Mouse (Mus musculus) kidney, adult 9 months (tissue): ENCODE results near the gene Hoxa1.

Experiments used
- DNase-seq: peaks from one replicate; pipeline ENCODE4 v3.0.0; 2022

The Hoxa1 gene

DNA sequence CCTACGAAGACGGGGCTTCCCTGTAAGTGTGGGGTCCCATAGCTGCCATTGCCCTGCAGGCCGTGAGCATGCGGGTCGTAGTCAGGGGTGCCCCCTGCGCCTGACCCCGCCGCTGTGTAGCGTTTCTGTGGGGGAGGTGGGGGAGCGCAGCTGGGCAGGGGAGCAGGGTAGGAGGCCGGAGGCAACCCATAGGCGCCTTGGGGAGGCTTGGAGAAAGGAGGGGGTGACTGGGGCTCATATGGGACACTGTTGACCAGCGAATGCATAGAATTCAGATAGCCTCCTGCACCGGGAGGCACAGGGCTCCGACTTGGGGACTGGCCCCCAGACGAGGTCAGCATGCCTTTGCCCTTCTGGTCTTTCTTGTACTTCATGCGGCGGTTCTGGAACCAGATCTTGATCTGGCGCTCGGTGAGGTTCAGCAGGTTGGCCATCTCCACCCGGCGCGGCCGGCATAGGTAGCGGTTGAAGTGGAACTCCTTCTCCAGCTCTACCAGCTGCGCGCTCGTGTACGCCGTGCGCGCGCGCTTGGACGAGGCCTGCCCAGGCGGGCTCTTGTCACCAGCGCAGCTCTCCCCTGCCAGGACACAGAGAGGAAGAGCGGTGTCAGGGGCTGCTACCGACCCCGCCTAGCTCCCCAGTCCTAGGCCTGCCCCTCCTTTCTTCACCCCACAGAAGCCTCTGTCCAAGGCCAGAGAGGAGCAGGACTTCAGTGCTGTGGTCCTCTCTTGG lies 12.2 kb upstream of the Hoxa1 start:
- peak; percentile 38 for DNase-seq

DNA sequence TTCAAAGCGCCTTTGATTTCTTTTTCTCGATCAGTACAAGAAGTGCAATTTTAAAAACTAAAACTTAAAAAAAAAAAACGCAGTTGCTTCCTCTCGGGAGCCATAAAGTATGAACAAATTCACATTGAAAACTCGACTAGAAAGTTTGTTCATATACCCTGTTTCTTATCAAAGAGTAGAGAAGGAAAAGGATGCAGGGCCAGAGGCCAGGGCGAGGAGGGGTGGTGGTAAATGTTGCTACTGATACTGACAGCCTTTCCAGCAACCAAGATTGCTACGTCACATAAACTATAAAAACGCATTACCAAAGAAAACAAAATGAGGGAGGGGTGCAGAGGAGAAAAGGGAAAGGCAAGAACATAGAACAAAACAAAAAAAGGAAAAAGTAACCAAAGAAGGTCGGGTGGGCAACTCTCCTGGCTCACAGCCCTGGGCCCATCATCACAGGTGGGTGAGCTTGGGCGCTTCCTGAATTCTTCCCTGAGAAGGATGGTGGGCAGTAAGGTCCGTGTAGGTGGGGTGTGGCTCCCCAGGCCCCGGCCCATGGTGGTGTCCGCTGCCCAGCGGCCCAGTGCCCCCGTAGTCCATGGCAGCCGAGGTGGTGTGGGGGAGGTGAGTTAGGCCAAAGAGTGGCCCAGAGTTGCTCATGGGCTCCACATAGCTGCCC lies 11.5 kb upstream of the Hoxa1 start:
- DNase-seq = no peak

DNA sequence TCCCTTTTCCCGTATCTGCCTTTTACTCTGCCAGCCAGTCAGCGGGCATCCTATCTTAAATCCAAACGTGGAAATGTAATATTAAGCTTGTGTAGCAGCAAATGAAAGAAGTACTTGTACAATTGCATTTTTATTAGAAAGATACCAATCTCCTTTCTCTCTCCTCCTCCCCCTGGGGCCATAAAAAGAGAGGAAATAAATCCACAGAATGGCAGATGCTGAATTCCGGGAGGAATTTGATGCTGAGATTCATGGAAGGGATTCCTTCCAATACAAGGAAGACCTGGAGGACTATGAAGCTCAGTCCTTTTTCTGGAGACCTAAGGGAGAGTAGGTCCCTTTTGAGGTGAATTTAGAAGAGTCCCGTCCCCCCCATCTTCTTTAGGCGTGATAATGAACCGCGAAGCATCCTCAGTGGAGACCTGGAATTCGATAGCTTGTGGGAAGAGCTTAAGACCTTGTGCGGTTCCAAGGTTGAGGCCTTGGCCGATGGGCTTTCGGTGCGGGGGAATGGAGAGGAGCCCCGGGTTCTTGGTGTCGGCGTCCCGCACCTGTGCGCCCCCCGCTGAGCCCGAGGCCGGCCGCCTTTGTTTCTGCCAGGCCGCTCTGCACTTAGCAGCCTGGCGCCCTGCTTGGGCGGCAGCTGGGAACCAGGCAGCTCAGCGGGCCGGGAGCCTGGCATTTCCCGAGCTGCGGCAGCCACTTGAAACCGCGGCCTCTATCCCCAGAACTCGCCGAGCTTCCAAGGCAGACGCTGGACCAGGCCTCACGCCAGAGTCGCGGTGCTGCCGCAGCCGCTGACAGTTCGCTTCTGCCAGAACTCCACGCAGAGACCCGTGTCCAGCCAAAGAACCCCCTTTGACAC lies 10.3 kb upstream of the Hoxa1 start:
- no peak for DNase-seq

DNA sequence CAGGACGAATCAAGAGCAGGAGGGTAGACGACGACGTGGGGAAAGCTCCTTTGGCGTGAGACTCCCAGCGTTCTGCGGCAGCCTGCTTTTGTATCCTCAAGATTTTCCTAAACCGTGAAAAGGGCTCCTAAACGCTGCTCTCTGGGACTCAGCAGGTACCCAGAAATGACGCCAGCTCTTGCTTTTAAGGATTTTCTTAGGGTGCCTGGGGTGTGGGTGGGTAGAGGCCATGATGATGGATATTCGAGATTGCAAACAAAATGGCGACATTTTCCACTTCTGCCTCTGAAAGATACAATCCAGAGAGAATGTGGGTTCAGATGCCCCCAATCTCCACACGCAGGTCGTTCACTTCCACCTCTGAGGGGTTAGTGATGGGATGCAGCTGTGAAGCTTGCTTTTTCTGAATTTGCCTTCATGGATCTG lies 9.6 kb upstream of the Hoxa1 start:
- no peak for DNase-seq

DNA sequence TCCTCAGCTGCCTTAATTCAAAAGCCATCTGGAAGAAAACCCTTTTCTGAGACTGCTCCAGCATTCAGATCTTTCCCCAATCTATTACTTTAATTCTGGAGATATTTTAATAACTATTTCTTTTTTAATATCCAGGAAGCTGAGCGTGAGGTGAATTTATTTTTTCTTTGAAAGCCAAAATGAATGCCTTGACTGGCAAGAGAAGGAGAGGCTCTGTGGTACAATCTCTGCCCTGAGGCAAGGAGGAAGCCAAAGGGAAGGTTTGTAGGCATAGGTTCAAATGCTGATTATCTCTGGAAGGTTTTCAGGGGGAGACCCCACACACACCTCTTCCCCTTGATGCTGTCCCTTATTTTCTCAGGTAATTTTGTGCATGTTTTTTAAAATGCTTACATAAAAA lies 9.1 kb upstream of the Hoxa1 start:
- no peak for DNase-seq

DNA sequence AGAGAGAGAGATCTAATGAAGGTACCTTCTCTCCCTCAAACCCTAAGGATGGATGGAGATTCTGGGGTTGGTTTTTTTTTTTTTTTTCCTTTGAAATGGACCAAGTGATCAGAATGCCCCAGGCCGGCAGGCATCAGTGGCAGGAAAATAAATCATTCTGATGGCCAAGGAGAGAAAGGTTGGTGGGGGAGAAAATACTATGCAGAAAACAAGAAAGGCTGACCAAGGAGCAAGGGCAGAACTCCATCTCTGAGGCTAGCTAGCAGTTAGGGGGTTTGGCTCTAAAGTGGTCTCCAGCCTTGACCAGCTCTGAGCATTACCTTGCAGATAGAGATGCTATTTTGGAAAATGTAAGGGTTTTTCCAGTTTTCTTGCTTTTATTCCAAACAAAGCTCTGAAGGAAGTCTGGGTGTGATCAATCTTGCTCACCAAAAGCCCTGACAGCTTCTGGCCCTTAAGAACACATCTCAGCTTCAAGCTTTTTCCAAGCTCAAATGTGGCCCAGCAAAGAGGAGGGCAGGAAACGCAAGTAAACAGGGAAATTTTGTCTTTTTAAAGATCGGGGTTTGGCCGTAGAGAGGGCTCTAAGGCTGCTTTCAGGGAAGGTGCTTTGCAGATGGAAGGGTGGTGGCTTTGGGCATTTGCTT lies 8.4 kb upstream of the Hoxa1 start:
- peak; percentile 21 for DNase-seq

DNA sequence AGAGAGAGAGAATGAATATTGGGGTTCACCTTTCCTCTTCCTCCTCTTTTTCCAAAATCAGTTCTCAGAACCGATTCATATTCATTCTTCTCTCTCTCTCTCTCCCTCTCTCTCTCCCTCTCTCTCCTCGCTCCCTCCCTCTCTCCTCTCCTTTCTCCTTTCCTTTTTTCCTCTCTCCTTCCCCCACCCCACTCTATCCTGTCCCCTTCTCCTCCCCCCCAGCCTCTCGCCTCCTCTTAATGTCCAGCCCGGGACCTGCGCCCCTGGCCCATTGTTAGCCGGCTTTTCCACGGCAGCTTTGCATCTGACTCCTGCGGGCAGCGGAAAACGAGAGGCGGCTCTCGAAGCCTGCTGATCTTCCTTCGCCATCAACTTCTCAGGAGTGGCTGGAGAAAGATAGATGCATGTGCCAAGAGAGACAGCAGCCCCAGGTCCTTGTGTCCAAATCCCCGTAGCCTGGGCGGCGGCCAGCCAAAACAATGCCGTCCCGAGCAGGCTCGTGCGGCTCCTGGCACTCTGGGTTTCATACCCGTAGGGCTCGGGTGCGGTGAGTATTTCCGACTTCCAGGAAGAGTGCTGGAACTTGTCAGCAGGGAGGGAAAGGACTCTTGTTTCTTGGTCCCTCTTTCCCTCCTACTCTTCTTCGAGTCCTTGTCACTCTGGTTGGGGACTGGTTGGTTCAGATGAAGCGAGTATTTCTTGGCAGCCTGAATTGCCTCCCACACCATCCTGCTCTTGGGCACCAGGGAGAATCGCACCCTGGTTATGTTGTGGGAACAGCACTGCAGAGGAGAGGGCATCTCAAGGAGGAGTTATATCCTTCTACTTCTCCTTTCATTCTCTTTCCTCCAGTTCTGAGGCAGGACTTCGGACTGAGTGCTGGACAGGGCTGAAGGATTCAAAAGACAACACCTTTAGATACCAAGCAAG lies 7.6 kb upstream of the Hoxa1 start:
- DNase-seq = peak; percentile 21

DNA sequence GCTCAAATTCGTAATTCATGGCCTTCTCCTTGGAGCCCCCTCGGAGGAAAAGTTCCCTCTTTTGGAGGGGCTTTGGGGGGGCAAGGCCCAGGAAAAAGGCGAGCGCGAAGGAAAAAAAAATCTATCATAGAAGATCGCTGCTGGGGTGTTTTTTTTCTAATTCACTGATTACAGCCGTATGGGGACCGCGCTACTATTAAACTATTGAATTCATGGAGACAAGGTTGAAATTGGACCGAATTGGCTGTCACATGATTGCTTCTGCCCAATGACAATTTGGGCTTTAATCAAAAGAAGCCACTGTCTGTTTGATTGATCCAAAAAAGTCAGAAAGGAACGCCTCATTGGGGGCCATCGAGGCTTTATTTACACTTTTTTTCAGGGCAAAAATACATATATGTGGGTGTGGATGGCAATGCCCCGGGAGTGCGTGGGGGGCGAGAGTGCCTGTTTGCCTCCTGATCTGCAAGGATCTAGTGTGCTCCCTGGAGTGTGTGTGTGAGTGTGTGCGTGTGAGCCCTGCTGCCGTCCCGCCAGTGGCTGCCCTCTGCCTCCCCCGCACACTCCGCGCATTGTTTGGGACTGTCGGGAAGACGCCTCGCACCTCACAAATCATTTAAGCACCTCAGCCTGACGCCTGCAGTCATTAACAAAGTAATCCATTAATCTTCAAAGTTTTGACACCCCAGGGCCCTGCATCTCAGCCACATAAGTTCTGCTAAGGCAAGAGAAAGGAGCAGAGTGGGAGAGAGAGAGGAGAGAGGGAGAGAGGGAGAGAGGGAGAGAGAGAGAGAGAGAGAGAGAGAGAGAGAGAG lies 6.7 kb upstream of the Hoxa1 start, which contains the start of gene Hoxa2:
Gene Hoxa2 (minus strand): TSS at position 206 of the 815 bp plus-strand sequence.
- DNase-seq = peak; percentile 28

DNA sequence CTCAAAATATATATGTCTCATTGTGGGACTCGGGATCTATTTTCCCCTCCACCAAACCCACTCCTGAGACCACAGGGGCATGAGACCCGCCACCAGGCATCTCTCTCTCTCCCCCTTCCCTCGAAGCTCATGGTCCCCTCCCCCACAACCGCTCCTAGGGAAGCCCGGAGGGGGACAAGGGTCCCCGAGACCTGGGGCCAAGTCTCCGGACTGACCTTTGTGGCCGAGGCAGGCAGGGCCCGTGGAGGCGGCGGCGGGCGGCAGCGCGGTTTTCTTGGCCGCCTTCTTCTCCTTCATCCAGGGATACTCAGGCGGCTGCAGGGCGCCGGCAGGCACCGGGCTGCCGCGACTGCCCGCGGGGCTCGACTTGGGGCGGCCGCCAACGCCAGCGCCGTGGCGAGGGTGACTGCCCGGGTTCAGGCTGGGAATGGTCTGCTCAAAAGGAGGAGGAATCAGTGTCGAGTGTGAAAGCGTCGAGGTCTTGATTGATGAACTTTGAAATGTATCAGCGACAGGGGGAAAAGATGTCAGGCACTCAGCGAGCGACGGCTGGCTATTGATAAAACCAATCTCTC lies 6.0 kb upstream of the Hoxa1 start:
- DNase-seq = peak; percentile 37

DNA sequence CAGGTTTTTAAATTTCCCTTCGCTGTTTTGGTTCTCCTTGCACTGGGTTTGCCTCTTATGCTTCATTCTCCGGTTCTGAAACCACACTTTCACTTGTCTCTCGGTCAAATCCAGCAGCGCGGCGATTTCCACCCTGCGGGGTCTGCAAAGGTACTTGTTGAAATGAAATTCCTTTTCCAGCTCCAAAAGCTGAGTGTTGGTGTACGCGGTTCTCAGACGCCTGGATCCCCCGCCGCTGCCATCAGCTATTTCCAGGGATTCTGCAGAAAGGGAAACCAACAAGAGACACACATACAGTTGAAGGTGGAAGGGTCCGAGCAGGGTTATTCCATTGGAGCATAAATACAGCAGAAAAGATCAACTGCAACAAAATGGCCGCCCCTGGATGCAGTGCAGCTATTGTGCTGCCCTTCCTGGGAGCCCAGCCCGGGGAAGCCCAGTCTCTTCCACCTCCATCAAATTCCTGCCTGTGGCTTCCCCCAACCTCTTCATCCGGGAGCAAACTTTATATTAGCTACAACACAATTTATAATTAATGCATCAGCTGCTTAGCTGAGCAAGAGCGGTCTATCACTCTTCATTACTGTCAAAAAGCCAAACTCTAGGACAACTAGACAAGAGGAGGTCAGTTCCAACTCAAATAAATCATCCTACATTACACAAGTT lies 5.4 kb upstream of the Hoxa1 start:
- peak; percentile 22 for DNase-seq

DNA sequence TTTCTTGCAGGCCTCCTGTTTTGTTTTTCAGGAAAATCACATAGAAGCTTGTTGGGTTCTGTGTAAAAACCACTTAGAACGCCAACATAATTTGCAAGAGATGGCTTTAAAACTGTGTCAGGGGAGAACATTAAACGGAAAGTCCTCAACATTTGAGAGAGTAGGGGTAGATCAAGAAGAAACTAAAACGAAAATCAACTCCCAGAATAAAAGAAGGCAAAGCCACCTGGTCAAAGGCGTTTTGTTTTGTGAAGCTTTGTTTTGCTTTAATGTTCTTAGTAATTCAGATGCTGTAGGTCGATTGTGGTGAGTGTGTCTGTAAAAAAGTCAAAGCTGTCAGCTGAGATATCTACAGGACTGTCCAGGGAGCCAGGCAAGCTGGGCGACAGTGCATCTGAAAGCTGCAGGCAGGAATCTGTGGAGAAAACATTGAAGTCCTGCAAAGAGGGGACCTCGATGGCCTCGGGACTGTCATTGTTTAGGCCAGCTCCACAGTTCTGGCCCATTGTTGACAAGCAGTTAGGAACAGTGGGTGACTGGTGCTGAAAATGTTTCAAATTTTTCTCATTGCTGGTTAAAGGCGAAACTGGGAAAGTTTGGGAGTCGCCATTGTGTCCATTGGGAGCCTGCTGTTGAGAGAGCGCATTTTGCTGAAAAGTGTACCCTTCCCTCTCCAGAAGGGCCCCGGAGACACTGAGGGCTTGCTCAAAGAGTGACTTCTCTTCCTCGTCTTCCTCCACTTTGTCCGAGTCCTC lies 4.7 kb upstream of the Hoxa1 start:
- DNase-seq = peak; percentile 13

DNA sequence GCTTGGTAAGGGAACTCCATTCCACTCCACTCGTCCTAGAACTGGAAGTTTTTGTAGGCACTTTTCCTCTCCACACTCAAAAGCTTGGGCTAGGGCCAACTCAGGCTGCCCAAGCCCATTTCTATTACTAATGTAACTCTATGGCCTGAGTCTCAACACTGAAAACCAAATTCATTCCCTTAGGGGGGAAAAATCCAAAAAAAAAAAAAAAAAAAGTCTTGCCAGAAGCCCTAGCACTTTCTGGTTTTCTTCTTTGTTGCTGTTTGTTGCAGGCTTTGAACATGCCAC lies 3.9 kb upstream of the Hoxa1 start:
- DNase-seq = no peak

DNA sequence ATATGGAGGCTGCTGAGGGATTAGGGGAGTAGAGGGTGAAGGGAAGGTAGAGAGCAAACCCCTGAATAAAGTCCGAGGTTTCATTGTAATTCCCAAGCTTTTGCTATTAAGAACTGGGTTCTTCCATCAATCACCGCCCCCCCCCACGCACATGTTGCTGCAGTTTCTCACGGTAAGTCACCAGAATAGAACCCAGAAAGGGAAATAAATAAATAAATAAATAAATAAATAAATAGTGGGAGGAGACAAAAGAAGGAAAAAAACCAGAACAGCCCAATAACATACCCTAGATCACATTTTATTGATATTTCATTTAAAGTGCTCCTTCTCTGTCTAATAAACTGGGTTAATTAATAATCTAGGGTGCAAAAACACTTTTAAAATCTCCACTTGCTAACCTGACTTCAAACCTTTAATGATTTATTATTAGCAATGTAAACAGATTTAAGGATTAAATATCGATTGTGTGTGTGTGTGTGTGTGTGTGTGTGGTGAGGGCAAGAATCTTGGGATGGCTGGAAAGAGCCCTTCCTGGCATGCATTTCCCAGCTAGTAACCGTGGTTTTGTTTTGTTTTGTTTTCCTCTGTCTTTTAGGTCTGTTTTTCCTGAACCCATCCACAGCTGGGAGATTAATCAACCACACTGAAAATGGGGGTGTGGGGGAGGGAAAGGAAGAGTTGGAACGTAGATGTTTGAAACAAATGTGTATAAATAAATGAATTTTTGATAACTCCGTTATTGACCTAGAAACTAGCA lies 3.4 kb upstream of the Hoxa1 start:
- peak; percentile 19 for DNase-seq

DNA sequence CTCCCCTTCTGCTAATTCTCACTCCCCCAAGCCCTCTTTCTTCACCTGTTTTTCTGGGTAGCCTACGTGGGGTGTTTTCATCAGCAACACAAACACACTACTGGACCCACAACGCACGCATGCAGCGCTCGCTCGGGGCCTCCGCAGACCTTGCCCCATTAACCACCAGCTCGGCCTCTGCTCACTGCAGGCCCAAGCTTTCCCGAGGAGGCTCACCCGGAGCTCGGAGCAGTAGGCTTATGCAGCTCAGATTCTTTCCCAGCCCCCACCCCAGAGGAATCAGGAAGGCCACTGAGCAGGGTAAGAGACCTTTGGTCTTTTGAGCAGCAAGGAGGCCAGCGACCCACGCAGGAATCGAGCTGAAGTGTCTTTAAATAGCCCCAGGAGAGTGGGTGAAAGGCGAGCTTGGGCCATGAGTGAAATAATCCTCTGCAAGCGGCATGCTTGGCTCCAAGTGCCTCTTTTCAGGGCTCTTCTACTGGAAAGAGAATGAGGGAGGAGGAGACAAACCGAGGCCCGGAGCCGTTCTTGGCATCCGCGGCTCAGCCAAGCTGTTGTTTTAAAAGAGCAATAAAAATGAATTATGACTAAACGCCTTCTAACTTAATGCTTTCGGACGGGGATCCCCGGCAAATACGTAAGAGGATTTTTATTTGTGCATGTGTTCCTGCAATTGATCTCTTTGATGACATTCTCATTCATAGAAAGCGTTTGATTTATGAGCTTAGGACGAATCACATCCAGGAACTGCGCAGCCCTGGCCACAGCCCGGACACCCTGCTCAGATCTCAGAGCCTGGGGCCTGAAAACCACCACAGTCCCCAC lies 2.6 kb upstream of the Hoxa1 start:
- peak; percentile 84 for DNase-seq

DNA sequence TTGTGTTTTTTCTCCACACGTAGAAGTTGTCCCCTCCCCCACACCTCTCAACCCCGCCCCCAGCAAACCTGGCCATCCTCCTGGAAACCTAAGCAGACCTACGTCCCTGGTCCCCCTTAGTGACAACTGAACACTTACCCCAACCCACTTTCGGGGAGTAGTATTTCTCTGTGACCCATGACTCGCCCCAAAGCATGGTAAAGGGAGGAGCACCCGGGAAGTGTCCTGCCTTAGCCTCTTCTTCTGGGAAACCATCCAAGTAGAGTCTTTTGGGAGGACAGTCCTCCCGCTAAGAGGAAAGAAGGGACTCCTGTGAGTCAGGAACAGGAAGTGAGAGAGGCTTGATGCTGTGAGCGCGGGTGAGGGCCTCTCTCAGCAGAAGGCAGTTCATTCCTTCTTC lies 1.9 kb upstream of the Hoxa1 start:
- DNase-seq = peak; percentile 70

DNA sequence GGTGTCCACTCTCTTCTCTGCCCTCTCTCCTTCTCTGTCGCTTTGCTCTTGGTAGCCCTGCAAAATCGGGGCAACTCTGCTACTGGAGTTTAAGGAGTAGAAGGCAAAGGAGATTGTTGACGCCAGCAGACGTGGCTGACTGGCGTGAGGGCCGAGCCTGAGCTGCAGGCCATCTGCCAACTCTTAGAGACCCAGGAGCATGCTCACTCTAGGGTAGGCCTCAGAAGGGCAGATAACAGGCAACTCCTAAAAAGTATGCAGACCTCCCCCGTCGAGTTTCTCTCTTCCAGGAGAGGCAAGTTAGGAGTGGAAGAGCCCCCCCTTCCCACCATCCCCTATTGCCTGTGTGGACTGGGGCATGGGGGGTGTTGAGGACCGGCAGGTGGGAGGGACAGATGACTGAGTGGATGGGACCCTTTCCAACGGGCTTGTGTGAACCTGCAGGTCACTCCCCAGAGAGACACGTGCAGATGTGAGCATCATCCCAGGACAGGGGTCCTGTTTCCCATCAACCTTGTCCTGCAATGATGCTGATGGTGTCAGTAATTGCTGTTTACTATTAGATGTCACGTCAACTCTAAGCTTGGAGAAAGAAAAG lies 1.1 kb upstream of the Hoxa1 start:
- peak; percentile 65 for DNase-seq
